Mouse (Mus musculus) bone marrow, adult 2 months (tissue): ENCODE measurements around the gene Pgrmc2.

Experiments
- CTCF ChIP-seq: fragments of 200-500 bp; IDR thresholded peaks from 2 replicates; pipeline ENCODE4 v1.5.1; 2011; ENCODE audit warnings: low read length, control low read depth; ENCODE audit not compliant: control insufficient read depth, insufficient read depth
- POLR2A ChIP-seq: fragments of 200-500 bp; IDR thresholded peaks from 2 replicates; pipeline ENCODE4 v1.6.1; 2011; ENCODE audit warnings: low read depth, mild to moderate bottlenecking, control low read depth, low read length, borderline replicate concordance; ENCODE audit not compliant: control insufficient read depth

DNA sequence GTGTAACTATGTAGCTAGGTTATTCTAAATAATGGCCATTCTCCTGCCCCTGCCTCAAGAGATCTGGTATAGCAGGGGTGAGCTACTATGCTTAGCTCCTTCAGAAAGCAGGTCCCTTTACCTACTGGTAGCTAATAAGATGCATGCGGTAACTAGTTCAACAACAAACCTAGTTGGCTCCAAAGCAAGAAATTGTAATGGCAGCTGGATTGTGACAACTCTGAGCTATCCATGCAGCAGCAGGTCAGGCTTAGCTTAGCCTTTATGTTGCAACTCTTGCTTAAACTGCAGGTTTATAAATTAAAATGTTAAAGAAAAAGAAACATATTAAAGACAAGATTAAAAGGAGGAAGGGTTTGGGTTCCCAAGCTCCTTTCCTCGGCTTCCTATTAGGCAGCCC is 4.2 kb downstream of the Pgrmc2 start:
- no peak for TF ChIP-seq CTCF
- no peak for TF ChIP-seq POLR2A
